Mouse (Mus musculus): ENCODE results near the gene Ctnna2.

DNA sequence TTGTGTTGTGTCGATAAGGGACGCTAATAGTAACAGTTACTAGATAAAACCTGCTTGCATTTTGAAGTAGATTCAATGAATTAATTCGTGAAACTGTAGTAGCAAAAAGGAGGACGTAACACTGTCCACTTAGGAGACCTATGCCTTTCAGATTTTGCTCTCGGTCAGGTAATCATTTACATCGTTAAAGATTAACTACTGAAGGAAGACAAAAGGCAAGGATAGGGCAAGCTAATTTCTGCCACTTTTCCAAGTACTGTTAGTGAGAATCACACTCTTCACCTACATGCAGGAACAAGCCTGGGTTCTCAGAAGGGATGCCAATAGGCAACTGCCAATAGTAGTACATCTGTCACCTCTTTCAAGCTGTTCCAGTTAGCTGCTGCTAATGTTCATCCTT lies 578.7 kb downstream of the Ctnna2 start:
- TF ChIP-seq POLR2A (IDR thresholded peaks at IDR 0.05; ENCODE audit: extremely low read depth, insufficient read depth, low read length) (no peak), CTCF (IDR thresholded peaks at IDR 0.05; ENCODE audit: low read depth, low read length) (no peak)
